Mouse (Mus musculus) bone marrow macrophage, adult 2 months (primary cell): Measurements from ENCODE around the gene Dgcr6. TPM values are rescaled to one million over a fixed set of nuclear protein-coding genes. Genes with fewer than 3 reads are reported as not detected.

ENCODE experiments used
- H3K27ac ChIP-seq: 2 replicates; pipeline ENCODE4 v1.5.1; 2012; ENCODE audit warnings: low read depth, low read length; ENCODE audit not compliant: insufficient read depth
- H3K4me1 ChIP-seq: 2 replicates; pipeline ENCODE4 v1.6.1; 2012; ENCODE audit warnings: low read length; ENCODE audit not compliant: control insufficient read depth, insufficient read depth
- H3K4me3 ChIP-seq: 2 replicates; pipeline ENCODE4 v1.5.1; 2012; ENCODE audit warnings: mild to moderate bottlenecking, low read length, moderate library complexity; ENCODE audit not compliant: insufficient read depth
- CTCF ChIP-seq: IDR thresholded peaks from 2 replicates; pipeline ENCODE4 v1.5.1; 2012; ENCODE audit warnings: low read depth, mild to moderate bottlenecking, low read length, moderate library complexity
- POLR2A ChIP-seq: IDR thresholded peaks from 2 replicates; pipeline ENCODE4 v1.6.1; 2012; ENCODE audit warnings: mild to moderate bottlenecking, low read depth, low read length, borderline replicate concordance
- polyA plus RNA-seq: library from polyadenylated mRNA; stranded (reverse); fragments of >200 nt; gene quantifications from 2 replicates; pipeline ENCODE4 v1.2.4, GENCODE M21; 2012; ENCODE audit not compliant: missing spikeins, insufficient read depth, insufficient read length

Dgcr6 gene
- polyA plus RNA-seq, 1 experiment, result 23.0 TPM

GRCm38 (mm10) chr16:18036425-18036955, 16.2 kb upstream of the Dgcr6 start:
- Histone ChIP-seq H3K4me3 (no peak overlapping the region), H3K4me1 (no peaks in the 10 kb centered on the region), H3K27ac (no peak overlapping the region)
- no peak for TF ChIP-seq CTCF
- TF ChIP-seq POLR2A, result no peak

- no peak overlapping the region for H3K4me3 ChIP-seq
- H3K4me1 ChIP-seq, result no peaks in the 10 kb centered on the region
- no peak overlapping the region for H3K27ac ChIP-seq
- no peak for TF ChIP-seq CTCF
- TF ChIP-seq POLR2A, result no peak
Measured at GRCm38 (mm10) chr16:18037025-18037424, 15.6 kb upstream of the Dgcr6 start.

GRCm38 (mm10) chr16:18044991-18045390, 7.7 kb upstream of the Dgcr6 start:
- H3K4me3 ChIP-seq, result no peak overlapping the region
- TF ChIP-seq CTCF, result no peak
- H3K4me1 ChIP-seq, result no peaks in the 10 kb centered on the region
- no peak overlapping the region for H3K27ac ChIP-seq

GRCm38 (mm10) chr16:18047660-18048059, 5.0 kb upstream of the Dgcr6 start:
- no peak for TF ChIP-seq POLR2A
- TF ChIP-seq CTCF, result peak; percentile 46
- no peak overlapping the region for H3K27ac ChIP-seq

GRCm38 (mm10) chr16:18048071-18048470, 4.6 kb upstream of the Dgcr6 start:
- Histone ChIP-seq H3K4me3 (no peak overlapping the region), H3K4me1 (no peaks in the 10 kb centered on the region), H3K27ac (no peak overlapping the region)
- TF ChIP-seq CTCF (no peak), POLR2A (no peak)

More at GRCm38 (mm10) chr16:18047660-18048059, 5.0 kb upstream of the Dgcr6 start:
- H3K4me1 ChIP-seq, result no peaks in the 10 kb centered on the region
- H3K4me3 ChIP-seq, result no peak overlapping the region

GRCm38 (mm10) chr16:18052322-18052721, 338 bp upstream of the Dgcr6 start:
- no peak overlapping the region for H3K27ac ChIP-seq
- no peak overlapping the region for H3K4me3 ChIP-seq
- TF ChIP-seq CTCF (no peak), POLR2A (no peak)
- no peaks in the 10 kb centered on the region for H3K4me1 ChIP-seq

GRCm38 (mm10) chr16:18056215-18056614, 3.6 kb downstream of the Dgcr6 start:
- TF ChIP-seq CTCF (no peak), POLR2A (no peak)
- no peaks in the 10 kb centered on the region for H3K4me1 ChIP-seq
- H3K27ac ChIP-seq, result no peak overlapping the region
- no peak overlapping the region for H3K4me3 ChIP-seq

GRCm38 (mm10) chr16:18058331-18058731, 5.7 kb downstream of the Dgcr6 start:
- Histone ChIP-seq H3K4me1 (no peaks in the 10 kb centered on the region), H3K4me3 (no peak overlapping the region), H3K27ac (no peak overlapping the region)
- no peak for TF ChIP-seq CTCF
- TF ChIP-seq POLR2A, result no peak

- Histone ChIP-seq H3K4me3 (no peak overlapping the region), H3K4me1 (no peaks in the 10 kb centered on the region), H3K27ac (no peak overlapping the region)
- TF ChIP-seq CTCF, result no peak
- no peak for TF ChIP-seq POLR2A
Measured at GRCm38 (mm10) chr16:18059243-18059642, 6.6 kb downstream of the Dgcr6 start.

- Histone ChIP-seq H3K27ac (no peak overlapping the region), H3K4me3 (no peak overlapping the region), H3K4me1 (no peaks in the 10 kb centered on the region)
- TF ChIP-seq POLR2A, result no peak
- TF ChIP-seq CTCF, result no peak
Measured at GRCm38 (mm10) chr16:18061201-18061600, 8.5 kb downstream of the Dgcr6 start.
